Mouse (Mus musculus): Measurements from ENCODE around the gene Acsf2.

DNA sequence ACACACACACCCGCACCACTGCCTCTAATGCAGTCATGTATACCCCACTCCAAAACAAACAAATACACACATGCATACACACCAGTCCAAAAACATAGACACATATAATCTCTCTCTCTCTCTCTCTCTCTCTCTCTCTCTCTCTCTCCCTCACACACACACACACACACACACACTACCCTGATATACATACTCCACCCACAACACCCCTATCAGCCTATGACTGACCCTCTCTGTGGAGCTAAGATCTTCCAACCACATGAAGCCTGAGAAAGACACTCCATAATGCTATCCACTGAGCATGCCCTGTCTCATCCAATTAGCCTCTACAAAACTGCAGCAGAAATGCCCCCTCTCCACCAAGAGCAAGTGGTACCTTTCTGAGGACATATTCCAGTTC is 29.8 kb downstream of the Acsf2 start:
- no peak for TF ChIP-seq CTCF (IDR thresholded peaks at IDR 0.05; ENCODE audit: low read depth, low read length)
- no peak for TF ChIP-seq GATA1 (IDR thresholded peaks at IDR 0.05; ENCODE audit: borderline replicate concordance, low read length)
- TF ChIP-seq TAL1 (conservative IDR thresholded peaks at IDR 0.05; ENCODE audit: low read depth, low read length) = no peak
